Mouse (Mus musculus): ENCODE data around the gene Olfr73. TPM values are rescaled to one million over a fixed set of nuclear protein-coding genes. Genes with fewer than 3 reads are reported as not detected.
"Not testable (repeated sequence)": the region's sequence is repeated elsewhere in the genome, so short reads cannot be mapped to it uniquely, and the experiment has no call there.

The Olfr73 gene
- total RNA-seq (2021), result not detected
- long read RNA-seq, experiment 1, result 0 reads
- long read RNA-seq, experiment 2, result 0 reads

DNA sequence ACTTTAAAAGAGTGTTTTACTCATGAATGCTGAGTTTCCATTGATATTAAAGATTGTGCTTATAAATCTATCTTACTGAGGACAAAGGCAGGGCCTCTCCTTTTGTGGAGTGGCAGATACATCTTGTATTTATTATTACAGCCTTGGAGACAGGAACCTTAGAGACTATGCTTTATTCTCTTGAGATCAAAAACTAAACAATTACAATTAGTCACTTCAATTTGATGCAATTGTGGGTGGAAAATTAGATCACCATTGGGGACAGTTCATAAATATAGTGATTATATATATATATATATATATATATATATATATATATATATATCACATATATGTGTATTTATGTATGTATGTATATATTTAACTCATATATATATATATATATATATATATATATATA is at the start of gene Olfr73:
Olfr73 (minus strand) TSS at position 101 of the 400 bp plus-strand sequence.
- no peak for DNase-seq

GRCm38 (mm10) chr2:88071730-88072129 is 34.2 kb upstream of the Olfr73 start, which contains the start of gene Olfr1163:
Gene Olfr1163, minus strand, starts transcription at chr2:88071830.
- no peak for DNase-seq

GRCm38 (mm10) chr2:88063587-88063986 is 26.1 kb upstream of the Olfr73 start:
- no peak for DNase-seq

- no peak for DNase-seq
Observed at GRCm38 (mm10) chr2:88051029-88051428, 13.5 kb upstream of the Olfr73 start, which contains the start of gene Olfr1162. Gene Olfr1162, minus strand, starts transcription at chr2:88051129.

GRCm38 (mm10) chr2:88022474-88022873 is 15.0 kb downstream of the Olfr73 start, which contains the start of gene Olfr1161:
Gene Olfr1161, plus strand, starts transcription at chr2:88022774.
- not testable (repeated sequence) for DNase-seq

DNA sequence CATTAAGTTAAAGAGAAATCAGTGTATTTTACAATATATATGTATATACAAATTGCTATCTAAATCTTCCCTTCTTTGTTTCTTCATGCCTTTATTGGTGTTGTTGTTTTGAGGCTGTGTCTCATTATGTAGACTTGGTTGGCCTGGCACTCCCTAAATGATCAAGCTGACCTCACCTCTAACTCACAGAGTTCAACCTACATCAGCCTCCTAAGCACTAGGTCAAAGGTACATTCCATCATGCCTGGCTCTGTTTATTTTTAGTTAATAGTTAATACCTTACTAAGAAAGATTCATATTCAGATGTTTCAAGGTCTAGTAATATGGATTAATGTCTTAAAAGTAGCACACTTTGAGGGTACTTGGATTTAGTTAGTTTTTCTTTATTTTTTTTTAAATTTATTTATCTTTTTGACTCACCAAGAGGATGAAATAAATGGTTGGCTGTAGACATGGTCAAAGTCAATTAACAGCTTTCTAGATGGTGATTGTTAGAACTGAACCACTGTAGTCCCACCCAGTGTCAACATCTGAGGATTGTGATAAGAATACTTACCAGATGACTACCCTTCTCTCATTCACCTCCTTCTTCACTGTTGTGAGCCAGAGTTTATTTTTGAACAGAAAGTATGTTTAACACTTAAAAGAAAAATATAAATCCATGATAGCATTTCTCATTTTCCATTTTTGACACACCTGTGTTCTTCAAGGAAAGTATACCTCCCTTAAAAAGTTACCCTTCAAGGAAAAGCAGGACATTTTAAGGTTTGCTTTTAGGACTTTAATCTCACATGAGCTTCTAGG is 29.8 kb downstream of the Olfr73 start, which contains the start of gene Olfr1160:
Olfr1160 (minus strand) TSS at position 754 of the 804 bp plus-strand sequence.
- DNase-seq, result no peak

DNA sequence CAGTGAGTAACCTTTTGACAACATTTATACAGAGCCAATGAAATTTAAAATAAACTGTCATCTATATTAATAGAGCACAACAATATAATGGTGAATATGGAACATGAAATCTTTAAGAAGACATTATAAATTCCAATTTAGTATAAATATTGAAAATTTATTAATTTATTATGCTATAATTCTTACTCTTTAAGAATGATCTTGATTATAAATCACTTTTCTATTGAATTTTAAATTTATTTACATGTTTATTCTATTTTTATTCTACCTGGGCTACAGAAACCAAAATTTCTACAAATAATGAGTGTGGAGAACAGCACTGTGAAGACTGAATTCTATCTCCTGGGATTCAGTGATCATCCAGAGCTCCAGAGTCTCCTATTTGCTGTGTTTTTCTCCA is 47.7 kb downstream of the Olfr73 start, which contains the start of gene Olfr1158:
Olfr1158 (plus strand) TSS at position 301 of the 400 bp plus-strand sequence.
- no peak for DNase-seq

Other genes with a start within 250 kb of the Olfr73 start
- gene Olfr1143, start 237.1 kb downstream of the Olfr73 start, total RNA-seq (2021), result not detected
- gene Olfr1145, start 227.9 kb downstream of the Olfr73 start, total RNA-seq (2021), result not detected
- gene Olfr1148, start 207.2 kb downstream of the Olfr73 start, total RNA-seq (2021), result not detected
- not detected for gene Olfr1150-ps1, start 193.7 kb downstream of the Olfr73 start, total RNA-seq (2021)
- gene Olfr1151, start 181.8 kb downstream of the Olfr73 start, total RNA-seq (2021), result not detected
- gene Olfr1152, start 171.2 kb downstream of the Olfr73 start, total RNA-seq (2021), result not detected
- not detected for gene Olfr1153, start 142.7 kb downstream of the Olfr73 start, total RNA-seq (2021)
- not detected for gene Olfr1154, start 132.5 kb downstream of the Olfr73 start, total RNA-seq (2021)
- not detected for gene Olfr1155, start 92.6 kb downstream of the Olfr73 start, total RNA-seq (2021)
- gene Olfr1156, start 84.6 kb downstream of the Olfr73 start, total RNA-seq (2021), result not detected
- not detected for gene Olfr1157, start 69.4 kb downstream of the Olfr73 start, total RNA-seq (2021)
- not detected for gene Olfr74, start 63.0 kb downstream of the Olfr73 start, total RNA-seq (2021)
- gene Olfr1158, start 47.6 kb downstream of the Olfr73 start, total RNA-seq (2021), result not detected
- not detected for gene Olfr1160, start 29.4 kb downstream of the Olfr73 start, total RNA-seq (2021)
- gene Olfr1161, start 14.9 kb downstream of the Olfr73 start, total RNA-seq (2021), result not detected
- not detected for gene Olfr1162, start 13.4 kb upstream of the Olfr73 start, total RNA-seq (2021)
- gene Olfr1163, start 34.1 kb upstream of the Olfr73 start, total RNA-seq (2021), result not detected
- gene Olfr1164, start 56.3 kb upstream of the Olfr73 start, total RNA-seq (2021), result not detected
- gene Olfr1166, start 90.6 kb upstream of the Olfr73 start, total RNA-seq (2021), result not detected
- gene Olfr1167, start 117.5 kb upstream of the Olfr73 start, total RNA-seq (2021), result not detected
- gene Olfr1168, start 144.2 kb upstream of the Olfr73 start, total RNA-seq (2021), result not detected
- gene Olfr1170, start 190.6 kb upstream of the Olfr73 start, total RNA-seq (2021), result not detected
- gene Olfr1173, start 242.2 kb upstream of the Olfr73 start, total RNA-seq (2021), result not detected